Mouse (Mus musculus): ENCODE measurements around the gene Ppargc1a.

Gene Ppargc1a

GRCm38 (mm10) chr5:51567659-51568058, at the start of gene Ppargc1a:
Gene Ppargc1a (minus strand): TSS chr5:51567726.
- peak in 1 of 2 experiments; percentile 10 for DNase-seq

GRCm38 (mm10) chr5:51616877-51617276, 49.4 kb upstream of the Ppargc1a start:
- no peak for DNase-seq

GRCm38 (mm10) chr5:51612049-51612448, 44.5 kb upstream of the Ppargc1a start:
- DNase-seq = no peak

- DNase-seq = peak in 1 of 2 experiments; percentile 24
These were observed 40.4 kb upstream of the Ppargc1a start for GRCm38 (mm10) chr5:51607686-51608480.

GRCm38 (mm10) chr5:51599549-51599948, 32.0 kb upstream of the Ppargc1a start:
- DNase-seq = no peak

- DNase-seq = peak; percentile 41 to 65
These were observed 28.1 kb upstream of the Ppargc1a start for GRCm38 (mm10) chr5:51595644-51596043.

GRCm38 (mm10) chr5:51592206-51592605, 24.7 kb upstream of the Ppargc1a start:
- DNase-seq = no peak

- DNase-seq = peak in 1 of 2 experiments; percentile 18
These were observed 24.1 kb upstream of the Ppargc1a start for GRCm38 (mm10) chr5:51591537-51592154.

GRCm38 (mm10) chr5:51586187-51586586, 18.7 kb upstream of the Ppargc1a start:
- no peak for DNase-seq

GRCm38 (mm10) chr5:51584987-51585386, 17.5 kb upstream of the Ppargc1a start:
- DNase-seq = no peak

GRCm38 (mm10) chr5:51584186-51584585, 16.7 kb upstream of the Ppargc1a start:
- no peak for DNase-seq

- DNase-seq = no peak
These were observed 16.1 kb upstream of the Ppargc1a start for GRCm38 (mm10) chr5:51583632-51584031.

- DNase-seq = no peak
These were observed 15.5 kb upstream of the Ppargc1a start for GRCm38 (mm10) chr5:51583030-51583429.

- peak; percentile 38 to 45 for DNase-seq
These were observed 15.1 kb upstream of the Ppargc1a start for GRCm38 (mm10) chr5:51582618-51583017.

GRCm38 (mm10) chr5:51577594-51577993, 10.1 kb upstream of the Ppargc1a start:
- DNase-seq = no peak

GRCm38 (mm10) chr5:51573770-51574169, 6.2 kb upstream of the Ppargc1a start:
- no peak for DNase-seq

- DNase-seq = no peak
These were observed 718 bp upstream of the Ppargc1a start for GRCm38 (mm10) chr5:51568198-51568690.

- DNase-seq = peak in 1 of 2 experiments; percentile 26
These were observed 1.9 kb downstream of the Ppargc1a start for GRCm38 (mm10) chr5:51565672-51566071.

- no peak for DNase-seq
These were observed 2.5 kb downstream of the Ppargc1a start for GRCm38 (mm10) chr5:51565038-51565437.

- no peak for DNase-seq
These were observed 4.0 kb downstream of the Ppargc1a start for GRCm38 (mm10) chr5:51563574-51563973.

GRCm38 (mm10) chr5:51557607-51558278, 9.8 kb downstream of the Ppargc1a start:
- DNase-seq = no peak

- DNase-seq = peak; percentile 16 to 43
These were observed 13.9 kb downstream of the Ppargc1a start for GRCm38 (mm10) chr5:51553671-51554070.

- DNase-seq = no peak
These were observed 14.3 kb downstream of the Ppargc1a start for GRCm38 (mm10) chr5:51553251-51553650.

Measured in cerebellum, postnatal 14 days (tissue).